Mouse (Mus musculus): ENCODE measurements around the gene Rap1gds1.

GRCm38 (mm10) chr3:138889769-138890295 is 185.2 kb downstream of the Rap1gds1 start:
- TF ChIP-seq CTCF (IDR thresholded peaks at IDR 0.05; ENCODE audit: low read depth), result no peak
- TF ChIP-seq EP300 (optimal IDR thresholded peaks at IDR 0.05), result no peak

Data from stomach, postnatal 0 days (tissue).